Mouse (Mus musculus): ENCODE measurements at regions not wholly inside any gene's neighbourhood (a gene's known extent, or its start where the extent isn't known, plus 50 kb on each side); places are given as distances from the start of the nearest gene placed in this dataset.

- no peak for DNase-seq (ENCODE audit: extremely low spot score, low spot score)
Observed at GRCm38 (mm10) chr12:94468027-94468426, 1224.0 kb upstream of the Flrt2 start.

- DNase-seq (ENCODE audit: extremely low spot score, low spot score), result no peak
Observed at GRCm38 (mm10) chr12:94468609-94469008, 1223.4 kb upstream of the Flrt2 start.

- no peak for DNase-seq (ENCODE audit: extremely low spot score, low spot score)
Observed at GRCm38 (mm10) chr12:94469850-94470249, 1222.2 kb upstream of the Flrt2 start.

- no peak for DNase-seq (ENCODE audit: extremely low spot score, low spot score)
Observed at GRCm38 (mm10) chr12:94470981-94471380, 1221.0 kb upstream of the Flrt2 start.

- no peak for DNase-seq (ENCODE audit: extremely low spot score, low spot score)
Observed at GRCm38 (mm10) chr12:94488721-94489120, 1203.3 kb upstream of the Flrt2 start.

- DNase-seq (ENCODE audit: extremely low spot score, low spot score), result no peak
Observed at GRCm38 (mm10) chr12:94508099-94508498, 1183.9 kb upstream of the Flrt2 start.

GRCm38 (mm10) chr12:94509855-94510254 lies 1182.2 kb upstream of the Flrt2 start:
- no peak for DNase-seq (ENCODE audit: extremely low spot score, low spot score)

- no peak for DNase-seq (ENCODE audit: extremely low spot score, low spot score)
Observed at GRCm38 (mm10) chr12:94544706-94545105, 1147.3 kb upstream of the Flrt2 start.

GRCm38 (mm10) chr12:94560374-94561194 lies 1131.4 kb upstream of the Flrt2 start:
- DNase-seq (ENCODE audit: extremely low spot score, low spot score), result no peak

- no peak for DNase-seq (ENCODE audit: extremely low spot score, low spot score)
Observed at GRCm38 (mm10) chr12:94574981-94575380, 1117.0 kb upstream of the Flrt2 start.

GRCm38 (mm10) chr12:94580345-94580744 lies 1111.7 kb upstream of the Flrt2 start:
- DNase-seq (ENCODE audit: extremely low spot score, low spot score), result no peak

- DNase-seq (ENCODE audit: extremely low spot score, low spot score), result no peak
Observed at GRCm38 (mm10) chr12:94584309-94584708, 1107.7 kb upstream of the Flrt2 start.

- no peak for DNase-seq (ENCODE audit: extremely low spot score, low spot score)
Observed at GRCm38 (mm10) chr12:94587031-94587430, 1105.0 kb upstream of the Flrt2 start.

- DNase-seq (ENCODE audit: extremely low spot score, low spot score), result no peak
Observed at GRCm38 (mm10) chr12:94588599-94588998, 1103.4 kb upstream of the Flrt2 start.

GRCm38 (mm10) chr12:94589033-94589432 lies 1103.0 kb upstream of the Flrt2 start:
- no peak for DNase-seq (ENCODE audit: extremely low spot score, low spot score)

GRCm38 (mm10) chr12:94605566-94605965 lies 1086.5 kb upstream of the Flrt2 start:
- no peak for DNase-seq (ENCODE audit: extremely low spot score, low spot score)

GRCm38 (mm10) chr12:94636555-94636954 lies 1055.5 kb upstream of the Flrt2 start:
- DNase-seq (ENCODE audit: extremely low spot score, low spot score), result no peak

- no peak for DNase-seq (ENCODE audit: extremely low spot score, low spot score)
Observed at GRCm38 (mm10) chr12:94640153-94640552, 1051.9 kb upstream of the Flrt2 start.

- DNase-seq (ENCODE audit: extremely low spot score, low spot score), result no peak
Observed at GRCm38 (mm10) chr12:94645302-94645701, 1046.7 kb upstream of the Flrt2 start.

- DNase-seq (ENCODE audit: extremely low spot score, low spot score), result no peak
Observed at GRCm38 (mm10) chr12:94670035-94670434, 1022.0 kb upstream of the Flrt2 start.

- peak; percentile 22 for DNase-seq (ENCODE audit: extremely low spot score, low spot score)
Observed at GRCm38 (mm10) chr12:94674925-94675324, 1017.1 kb upstream of the Flrt2 start.

GRCm38 (mm10) chr12:94691341-94692029 lies 1000.5 kb upstream of the Flrt2 start:
- no peak for DNase-seq (ENCODE audit: extremely low spot score, low spot score)

- DNase-seq (ENCODE audit: extremely low spot score, low spot score), result no peak
Observed at GRCm38 (mm10) chr12:94731391-94731790, 960.6 kb upstream of the Flrt2 start.
